8 mouse cellular contexts compared by ENCODE assay signal in the genomic region with DNA sequence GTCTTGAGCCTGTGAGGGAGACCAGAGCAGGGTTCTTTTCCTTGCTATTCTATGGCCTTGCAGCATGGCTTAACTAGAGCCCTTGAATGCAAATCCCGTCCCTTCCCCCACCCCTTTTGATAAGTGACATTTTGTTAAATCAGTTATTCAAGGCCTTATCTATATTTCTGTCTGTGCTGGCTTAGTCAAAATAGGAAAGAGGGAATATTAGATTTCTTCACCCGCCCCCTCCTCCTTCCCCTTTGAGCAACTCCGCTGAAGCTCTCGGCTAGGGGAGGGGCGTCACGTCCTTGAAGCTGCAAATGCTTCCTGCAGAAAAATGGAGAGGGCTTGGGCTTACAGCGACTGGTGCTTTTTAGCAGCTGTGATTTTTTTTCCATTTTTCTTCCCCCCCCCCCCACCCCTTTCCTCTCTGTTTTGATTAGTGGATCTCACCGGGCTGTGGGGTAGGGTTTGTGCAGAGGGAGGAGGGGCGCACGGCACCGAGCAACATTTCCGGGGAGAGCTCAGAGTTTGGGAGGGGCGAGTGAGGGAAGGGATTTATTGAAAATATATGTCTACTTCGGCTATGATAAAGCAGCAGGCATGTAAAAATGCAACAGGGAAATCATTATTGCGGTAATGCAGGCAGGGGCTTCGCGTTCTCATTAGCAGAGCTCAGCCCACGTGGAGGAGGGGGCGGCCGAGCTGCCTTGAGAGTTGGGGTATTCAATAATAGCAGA.
DNase-seq lines count a peak whose midpoint lies in the region; ATAC-seq and TF ChIP-seq lines count a peak whose summit lies in the region.

No protein-coding gene starts in this region.

- H3K27ac ChIP-seq in heart, embryonic 11.5 days (ENCODE audit: low read depth, low read length): peak overlapping the region; percentile 70
- no peak overlapping the region for H3K27ac ChIP-seq in forebrain, embryonic 11.5 days (ENCODE audit: low read depth, low read length)
- no peak overlapping the region for H3K27ac ChIP-seq in intestine, postnatal 0 days (ENCODE audit: low read depth, low read length)
- H3K27ac ChIP-seq in midbrain, embryonic 12.5 days (replicated peaks): peak overlapping the region; percentile 78

- H3K4me2 ChIP-seq in heart, embryonic 11.5 days: peak overlapping the region; percentile 63
- H3K4me2 ChIP-seq in forebrain, embryonic 11.5 days (ENCODE audit: low read depth, low read length, severe bottlenecking): peak overlapping the region; percentile 28
- peak overlapping the region; percentile 60 for H3K4me2 ChIP-seq in intestine, postnatal 0 days (replicated peaks; ENCODE audit: low read depth)
- H3K4me2 ChIP-seq in midbrain, embryonic 12.5 days (replicated peaks): peak overlapping the region; percentile 48

- ATAC-seq in heart, embryonic 11.5 days (replicated peaks; ENCODE audit: insufficient number of reproducible peaks, low FRiP score, low TSS enrichment): peak; percentile 37; the same call in 1 of the 2 replicates
- ATAC-seq in forebrain, embryonic 11.5 days (replicated peaks; ENCODE audit: low FRiP score): no peak; the same call in 1 of the 2 replicates
- no peak for ATAC-seq in intestine, postnatal 0 days
- ATAC-seq in midbrain, embryonic 12.5 days (ENCODE audit: low FRiP score, low read depth): peak; percentile 64

- no peak for TF ChIP-seq CTCF in intestine, postnatal 0 days (IDR thresholded peaks at IDR 0.05; ENCODE audit: low read depth)

- intact Hi-C loops in heart, postnatal 25 days (cut with DNase I): no loop called here

- peak overlapping the region; percentile 61 for H3K9ac ChIP-seq in heart, embryonic 11.5 days (ENCODE audit: low read depth, low read length)
- H3K9ac ChIP-seq in forebrain, embryonic 11.5 days (ENCODE audit: low read length): peak overlapping the region; percentile 5; the same call in 1 of the 2 replicates
- H3K9ac ChIP-seq in intestine, postnatal 0 days (ENCODE audit: low read depth, low read length): no peak overlapping the region
- peak overlapping the region; percentile 49; the same call in 1 of the 2 replicates for H3K9ac ChIP-seq in midbrain, embryonic 12.5 days (replicated peaks)

- no peaks in the 10 kb centered on the region for H3K27me3 ChIP-seq in heart, embryonic 11.5 days (ENCODE audit: control insufficient read depth, insufficient read depth, low read length)
- H3K27me3 ChIP-seq in forebrain, embryonic 11.5 days (ENCODE audit: control insufficient read depth, insufficient read depth, low read length): no peaks in the 10 kb centered on the region
- H3K27me3 ChIP-seq in intestine, postnatal 0 days (replicated peaks; ENCODE audit: control insufficient read depth, insufficient read depth, low read length): no peaks in the 10 kb centered on the region
- no peaks in the 10 kb centered on the region for H3K27me3 ChIP-seq in midbrain, embryonic 12.5 days

- peaks cover 33% of the 10 kb centered on the region for H3K4me1 ChIP-seq in heart, embryonic 11.5 days (ENCODE audit: control insufficient read depth, insufficient read depth, low read length)
- H3K4me1 ChIP-seq in forebrain, embryonic 11.5 days (replicated peaks; ENCODE audit: control insufficient read depth, insufficient read depth, low read length): peaks cover 3% of the 10 kb centered on the region; the same call in 1 of the 2 replicates
- H3K4me1 ChIP-seq in intestine, postnatal 0 days (replicated peaks; ENCODE audit: control insufficient read depth, insufficient read depth, low read length): no peaks in the 10 kb centered on the region
- peaks cover 47% of the 10 kb centered on the region for H3K4me1 ChIP-seq in midbrain, embryonic 12.5 days

- 0 out of 2 replicates have a peak, but pooled peaks cover 4% of the 10 kb centered on the region for H3K36me3 ChIP-seq in heart, embryonic 11.5 days (ENCODE audit: control insufficient read depth, insufficient read depth, low read length)
- no peaks in the 10 kb centered on the region for H3K36me3 ChIP-seq in forebrain, embryonic 11.5 days (ENCODE audit: control insufficient read depth, insufficient read depth, low read length)
- H3K36me3 ChIP-seq in intestine, postnatal 0 days (ENCODE audit: control insufficient read depth, insufficient read depth): no peaks in the 10 kb centered on the region; the same call in 1 of the 2 replicates
- peaks cover 13% of the 10 kb centered on the region for H3K36me3 ChIP-seq in midbrain, embryonic 12.5 days

- 30% methylated on average over 20 of the region's 20 CpGs for WGBS in heart, embryonic 11.5 days (ENCODE audit: insufficient replicate concordance)
- WGBS in forebrain, embryonic 11.5 days: 49% methylated on average over 20 of the region's 20 CpGs
- 28% methylated on average over 20 of the region's 20 CpGs for WGBS in intestine, postnatal 0 days
- WGBS in midbrain, embryonic 12.5 days: 34% methylated on average over 20 of the region's 20 CpGs

- no peak for DNase-seq in heart, postnatal 25 days (ENCODE audit: low spot score)
- DNase-seq in adrenal gland, adult 8-10 months: peak; percentile 68
- DNase-seq in forebrain, embryonic 11.5 days (ENCODE audit: low spot score): no peak
- no peak for DNase-seq in urinary bladder, postnatal 36 days (ENCODE audit: low spot score in 2 of 2)
- no peak for DNase-seq in gastrocnemius, postnatal 4 days (ENCODE audit: low spot score in 2 of 2)

- H3K4me3 ChIP-seq in heart, embryonic 11.5 days (ENCODE audit: low read depth, low read length): peak overlapping the region; percentile 38
- H3K4me3 ChIP-seq in forebrain, embryonic 11.5 days (ENCODE audit: low read depth, low read length): no peak overlapping the region
- peak overlapping the region; percentile 18 for H3K4me3 ChIP-seq in intestine, postnatal 0 days (ENCODE audit: low read depth, low read length)
- peak overlapping the region; percentile 30 for H3K4me3 ChIP-seq in midbrain, embryonic 12.5 days

- no peaks in the 10 kb centered on the region for H3K9me3 ChIP-seq in heart, embryonic 11.5 days (replicated peaks; ENCODE audit: control insufficient read depth, low read length)
- no peaks in the 10 kb centered on the region for H3K9me3 ChIP-seq in forebrain, embryonic 11.5 days (ENCODE audit: control insufficient read depth, low read length)
- no peaks in the 10 kb centered on the region for H3K9me3 ChIP-seq in intestine, postnatal 0 days (ENCODE audit: control insufficient read depth)
- no peaks in the 10 kb centered on the region for H3K9me3 ChIP-seq in midbrain, embryonic 12.5 days

Comparison
In these comparisons a context has a peak if more than half of its experiments do, and no peak if none do; other contexts are left out.
1. ATAC-seq: peak in heart, embryonic 11.5 days (single experiment) and midbrain, embryonic 12.5 days (single experiment); none in forebrain, embryonic 11.5 days (single experiment) and intestine, postnatal 0 days (single experiment).
2. H3K27ac ChIP-seq: peak in heart, embryonic 11.5 days (single experiment) and midbrain, embryonic 12.5 days (single experiment); none in forebrain, embryonic 11.5 days (single experiment) and intestine, postnatal 0 days (single experiment).
3. Peak in every context shown above with its lines, with median percentiles within 50 percentile points of each other: H3K4me2 ChIP-seq.